Mouse (Mus musculus) kidney, adult 2 months (tissue): ENCODE results near the gene Lekr1.

Source experiments
- CTCF ChIP-seq: fragments of 200-500 bp; conservative IDR thresholded peaks from 2 replicates; pipeline ENCODE4 v1.5.1; 2011; ENCODE audit warnings: low read depth, mild to moderate bottlenecking, control low read depth, low read length, moderate library complexity, mixed read lengths; ENCODE audit not compliant: insufficient read depth, insufficient read length
- POLR2A ChIP-seq: fragments of 200-500 bp; IDR thresholded peaks from one replicate; pipeline ENCODE4 v1.6.1; 2011; ENCODE audit warnings: low read depth, low read length, control low read depth

DNA sequence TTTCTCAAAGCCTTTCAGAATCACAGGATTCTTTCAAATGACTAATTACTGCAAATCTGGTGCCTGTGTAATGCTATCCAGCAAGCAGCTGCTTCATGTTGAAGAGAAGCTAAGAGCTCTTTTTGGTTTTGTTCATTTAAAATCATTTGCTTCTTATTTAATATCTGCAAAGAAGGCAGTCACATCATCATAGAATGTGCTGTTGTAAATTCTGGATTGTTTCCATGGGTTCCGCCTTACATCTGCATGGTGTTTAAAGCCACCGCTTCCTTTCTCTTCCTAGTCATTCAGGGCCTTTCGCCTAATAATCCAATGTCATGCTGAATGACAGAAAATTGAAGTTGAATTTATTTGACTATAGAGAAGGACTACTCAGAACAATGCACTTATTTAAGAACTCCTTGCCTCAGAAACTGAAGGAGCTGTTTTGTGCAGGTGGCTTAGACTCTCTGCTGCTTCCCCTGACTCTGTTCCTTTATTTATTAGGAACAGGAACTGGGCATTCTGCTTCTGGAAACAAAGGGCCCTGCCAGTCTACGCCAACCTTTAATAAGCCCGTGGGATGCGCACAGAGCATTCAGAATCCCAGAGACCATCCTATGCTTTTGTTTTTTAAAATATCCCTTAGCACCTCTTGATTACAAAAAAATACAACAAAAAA, 101.3 kb downstream of the Lekr1 start:
- TF ChIP-seq CTCF = no peak
- no peak for TF ChIP-seq POLR2A
